Mouse (Mus musculus) layer of hippocampus, postnatal 10 days (tissue): ENCODE results near the gene Slc4a4. TPM values are rescaled to one million over a fixed set of nuclear protein-coding genes. Genes with fewer than 3 reads are reported as not detected.
"Not testable (repeated sequence)": the region's sequence is repeated elsewhere in the genome, so short reads cannot be mapped to it uniquely, and the experiment has no call there.

Experiments
- DNase-seq, 2 experiments: peaks; one replicate each; pipeline ENCODE4 v3.0.0; 2021; ENCODE audit warnings: low spot score in 2 of 2
- total RNA-seq, 2 experiments: library from RNA; stranded (reverse); gene quantifications; 2 replicates each; pipeline ENCODE4 v1.2.3; 2021

Gene Slc4a4
- total RNA-seq, 2 experiments from 2014 or later = 123 to 128 TPM

DNA sequence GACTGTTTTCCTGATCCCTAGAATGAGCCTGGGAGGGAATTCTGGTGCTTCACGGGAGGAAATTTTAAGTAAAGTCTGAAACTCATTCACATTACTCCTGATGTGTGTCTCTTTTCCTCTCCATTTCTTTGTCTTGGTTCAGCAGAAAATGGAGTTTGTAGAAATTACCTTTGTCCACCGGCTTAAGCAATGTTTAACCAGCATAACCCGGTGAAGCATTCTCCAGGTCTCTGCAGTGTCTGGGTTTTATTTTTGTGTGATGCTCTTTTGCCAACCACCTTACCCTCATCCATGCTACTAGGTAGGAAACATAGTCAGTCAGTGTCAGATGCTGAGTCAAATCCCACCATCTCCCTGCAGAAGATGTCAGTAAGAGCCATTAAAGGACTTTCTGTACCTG lies 183.4 kb downstream of the Slc4a4 start:
- DNase-seq = no peak

DNA sequence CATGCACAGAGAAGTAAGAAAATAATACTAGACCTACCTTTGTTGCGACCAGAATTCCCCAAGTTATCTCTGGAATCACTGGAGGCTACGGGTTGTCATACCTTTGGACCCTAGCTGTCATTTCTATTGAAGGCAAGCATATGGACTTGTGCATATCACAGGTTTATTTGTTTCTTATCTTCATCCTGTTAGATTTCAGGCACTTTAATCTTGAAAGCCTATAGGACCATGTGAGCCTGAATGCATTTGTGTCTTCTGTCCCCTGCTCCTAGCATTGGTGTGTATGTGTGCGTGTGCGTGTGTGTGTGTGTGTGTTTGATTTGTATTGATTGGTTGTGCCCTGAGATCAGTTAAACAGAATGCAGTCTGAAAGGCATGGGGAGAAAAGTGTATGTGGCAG lies 185.3 kb downstream of the Slc4a4 start:
- no peak for DNase-seq

DNA sequence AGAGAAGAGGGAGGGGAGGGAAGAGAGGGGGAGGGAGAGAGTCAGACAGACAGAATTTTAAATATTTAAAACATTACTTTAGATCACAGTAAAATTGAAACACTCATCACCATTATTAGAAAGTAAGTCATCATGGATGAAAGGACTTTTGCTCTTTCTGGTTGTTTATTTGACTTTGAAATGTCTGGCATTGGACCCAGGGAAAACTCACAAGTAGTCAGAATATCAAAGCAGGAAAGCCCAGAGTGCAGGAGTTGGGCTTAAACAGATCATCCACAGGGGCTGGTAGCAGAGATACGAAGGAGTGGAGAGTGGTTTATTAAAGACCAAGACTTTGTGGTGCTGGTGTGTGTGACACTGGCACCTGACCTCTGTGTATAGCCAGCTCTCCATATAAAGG lies 191.1 kb downstream of the Slc4a4 start:
- DNase-seq = no peak

DNA sequence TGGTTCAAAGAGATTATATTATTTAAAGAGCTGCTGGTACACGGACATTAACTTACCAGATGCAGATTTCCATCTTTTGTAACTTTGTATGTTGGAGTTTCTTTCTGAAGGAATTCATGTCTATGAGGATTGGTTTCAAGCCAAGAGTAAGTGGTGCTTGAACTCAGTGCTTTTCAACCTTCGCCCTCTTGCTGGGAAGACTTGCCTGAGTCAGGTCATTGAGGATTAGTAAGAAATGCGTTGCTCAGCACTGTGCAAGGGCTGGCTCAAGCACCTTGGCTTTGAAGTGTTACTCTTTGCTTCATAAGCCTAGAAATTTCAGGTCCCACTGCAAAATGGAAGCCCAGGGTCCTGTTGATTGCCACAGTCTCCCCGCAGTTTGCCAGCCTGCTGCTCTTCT lies 196.9 kb downstream of the Slc4a4 start:
- DNase-seq = no peak

DNA sequence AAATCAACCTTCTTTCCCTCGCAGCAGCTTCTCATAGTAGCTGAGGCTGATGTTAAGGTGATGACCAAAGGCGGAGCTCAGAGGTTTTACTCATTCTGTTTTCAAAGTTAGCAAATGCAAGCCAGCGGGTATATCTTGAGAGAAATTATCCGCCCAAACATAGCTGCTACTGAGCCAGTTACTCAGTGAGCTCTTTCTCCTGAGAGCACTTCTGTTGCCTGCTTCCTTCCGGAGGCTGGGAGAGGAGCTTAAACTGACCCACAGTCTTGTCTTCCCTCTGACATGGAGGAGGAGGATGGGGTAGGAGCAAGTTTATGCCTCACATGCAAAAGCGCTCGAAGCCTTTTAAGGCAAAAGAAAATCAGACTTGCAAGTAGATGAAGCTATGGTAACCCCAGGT lies 201.3 kb downstream of the Slc4a4 start:
- peak in 1 of 2 experiments; percentile 17 for DNase-seq

DNA sequence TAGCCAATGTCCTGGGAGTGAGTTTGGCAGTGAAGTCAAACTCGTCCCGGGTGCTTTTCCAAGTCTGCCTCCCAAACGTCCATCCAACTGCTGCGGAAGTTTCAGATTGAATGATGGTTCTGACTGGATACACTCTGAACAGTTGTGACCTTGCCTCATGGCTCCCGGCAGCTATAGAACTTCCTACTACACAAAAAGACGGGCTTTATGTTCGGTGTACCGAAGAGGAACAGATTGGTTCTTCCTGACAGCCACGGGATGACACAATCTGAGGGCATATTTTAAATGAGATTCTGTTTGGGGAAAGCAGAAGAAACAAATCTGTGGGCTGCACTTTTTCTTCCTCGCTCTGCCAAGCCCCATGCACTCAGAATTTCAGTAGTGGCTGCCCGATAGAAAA lies 201.8 kb downstream of the Slc4a4 start:
- DNase-seq = peak; percentile 41 to 53

DNA sequence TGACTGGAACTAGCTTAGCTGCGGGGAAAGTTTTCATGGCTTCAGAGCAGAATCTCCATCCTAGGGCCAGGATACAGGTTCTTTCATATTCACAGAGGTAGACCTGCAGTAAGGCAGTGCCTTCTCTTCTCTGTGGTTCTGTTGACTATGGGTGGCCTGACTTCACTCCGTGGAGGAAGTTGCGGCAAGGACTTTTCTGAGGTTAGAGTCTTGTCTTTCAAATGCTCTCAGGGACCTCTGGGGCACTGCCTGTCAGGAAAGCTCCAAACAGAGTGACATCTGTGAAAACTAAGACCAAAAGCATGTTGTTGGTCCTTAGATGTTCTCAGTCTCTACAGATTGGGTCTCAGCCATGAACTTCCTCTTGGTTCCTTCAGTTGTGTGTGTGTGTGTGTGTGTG lies 203.5 kb downstream of the Slc4a4 start:
- DNase-seq = no peak

DNA sequence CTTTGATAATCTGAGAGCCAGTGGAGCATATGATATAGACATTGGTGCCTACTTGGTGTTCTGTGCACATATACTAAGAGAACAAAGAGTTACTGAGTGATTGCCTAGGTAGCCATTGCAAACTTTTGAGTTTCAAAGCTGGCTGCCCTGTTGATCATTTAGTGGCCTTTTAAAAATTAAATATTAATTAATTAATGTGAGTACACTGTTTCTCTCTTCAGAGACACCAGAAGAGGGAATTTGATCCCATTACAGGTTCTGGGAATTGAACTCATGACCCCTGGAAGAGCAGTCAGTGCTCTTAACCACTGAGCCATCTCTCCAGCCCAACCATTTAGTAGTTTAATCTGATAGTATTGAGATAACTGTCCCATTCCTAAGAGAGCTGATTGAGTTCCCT lies 209.8 kb downstream of the Slc4a4 start:
- DNase-seq = no peak

DNA sequence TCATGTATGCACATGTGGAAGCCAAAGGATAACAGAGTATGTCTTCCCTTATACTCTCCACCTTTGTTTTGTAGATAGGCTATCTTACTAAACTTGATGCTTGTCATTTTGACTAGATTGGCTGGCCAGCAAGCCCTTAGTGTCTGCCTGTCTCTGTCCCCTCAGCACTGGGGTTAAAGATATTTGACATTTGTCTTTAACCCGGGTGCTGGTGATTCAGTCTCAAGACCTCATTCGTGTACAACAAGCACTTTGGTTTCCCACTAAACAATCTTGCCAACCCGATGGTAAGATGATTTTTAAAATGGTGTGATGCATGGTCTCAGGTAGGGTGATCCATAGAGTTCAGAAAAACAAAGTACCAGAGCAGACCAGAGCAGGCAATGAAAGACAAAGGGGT lies 210.7 kb downstream of the Slc4a4 start:
- no peak for DNase-seq

DNA sequence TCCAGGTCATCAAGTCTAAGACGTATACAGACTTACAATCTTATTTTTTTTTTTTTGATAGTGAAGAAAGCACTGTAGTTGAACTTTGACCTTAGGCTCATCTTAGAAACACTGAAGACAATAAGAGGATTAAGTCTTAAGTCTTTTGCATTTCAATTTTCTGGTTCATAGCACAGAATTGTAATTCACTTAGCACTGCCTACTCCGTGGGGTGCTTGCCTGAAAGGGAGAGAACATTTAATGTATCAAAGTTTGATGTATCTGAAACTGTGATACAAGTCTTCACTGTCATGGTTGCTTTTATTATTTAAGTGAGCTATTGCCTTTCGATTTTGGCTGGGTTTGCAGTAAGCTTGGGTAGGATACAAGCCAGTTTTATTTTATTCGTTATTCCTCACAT lies 211.5 kb downstream of the Slc4a4 start:
- no peak for DNase-seq

DNA sequence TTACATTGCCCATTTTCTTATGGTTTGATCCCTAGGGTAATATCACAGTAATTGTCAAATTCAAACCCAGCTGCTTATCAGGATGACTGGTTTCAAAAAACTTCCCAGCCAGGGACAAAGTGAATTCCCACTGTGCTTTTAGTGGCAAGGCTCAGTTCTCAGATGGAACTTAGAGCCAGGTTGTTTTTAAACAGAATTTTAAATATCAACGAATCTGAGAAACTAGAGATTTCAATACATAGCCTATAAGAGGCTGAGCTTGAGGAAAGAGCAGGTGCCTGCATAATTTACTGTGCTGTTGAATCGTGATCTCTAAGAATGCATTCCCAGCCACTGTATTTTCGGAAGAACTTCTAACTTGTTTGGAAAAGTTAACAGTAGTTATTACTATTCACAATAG lies 213.3 kb downstream of the Slc4a4 start:
- DNase-seq = no peak

DNA sequence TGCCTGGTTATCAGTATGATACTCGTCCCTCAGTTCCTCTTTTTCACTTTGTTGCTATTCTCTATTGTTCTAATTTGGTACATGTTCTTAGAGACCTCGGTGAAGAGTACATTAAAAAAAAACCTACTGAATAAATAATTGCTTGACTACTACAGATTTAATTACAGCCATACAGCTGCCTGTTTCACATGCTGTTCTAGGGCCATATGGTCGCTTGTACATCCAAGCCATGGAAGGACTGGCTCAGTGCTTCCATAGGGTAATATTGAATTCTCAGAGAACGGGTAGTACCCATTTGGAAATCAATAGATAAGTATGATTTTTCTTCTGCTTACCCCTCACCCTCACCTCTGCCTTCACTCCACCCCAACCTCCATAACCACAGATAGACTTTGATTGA lies 215.9 kb downstream of the Slc4a4 start:
- no peak for DNase-seq

DNA sequence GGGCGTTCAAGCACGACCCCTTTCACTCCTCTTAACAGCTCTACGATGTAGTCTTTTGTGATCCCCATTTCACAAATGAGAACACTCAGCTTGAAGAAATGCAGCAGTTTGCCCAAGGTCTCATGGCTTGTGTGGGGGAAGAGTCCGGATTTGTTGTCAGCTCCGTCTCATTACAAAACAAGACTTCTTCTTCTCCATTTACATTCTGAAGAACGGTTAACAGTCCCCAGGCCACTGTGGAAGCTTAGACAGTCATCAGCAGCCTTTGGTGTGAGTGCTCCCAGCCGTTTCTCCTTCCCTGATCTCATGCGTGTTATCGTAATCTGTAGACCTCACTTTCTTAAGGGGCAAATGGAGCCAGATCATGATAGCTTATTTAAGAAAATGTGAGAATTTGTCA lies 218.7 kb downstream of the Slc4a4 start:
- peak in 1 of 2 experiments; percentile 4 for DNase-seq

DNA sequence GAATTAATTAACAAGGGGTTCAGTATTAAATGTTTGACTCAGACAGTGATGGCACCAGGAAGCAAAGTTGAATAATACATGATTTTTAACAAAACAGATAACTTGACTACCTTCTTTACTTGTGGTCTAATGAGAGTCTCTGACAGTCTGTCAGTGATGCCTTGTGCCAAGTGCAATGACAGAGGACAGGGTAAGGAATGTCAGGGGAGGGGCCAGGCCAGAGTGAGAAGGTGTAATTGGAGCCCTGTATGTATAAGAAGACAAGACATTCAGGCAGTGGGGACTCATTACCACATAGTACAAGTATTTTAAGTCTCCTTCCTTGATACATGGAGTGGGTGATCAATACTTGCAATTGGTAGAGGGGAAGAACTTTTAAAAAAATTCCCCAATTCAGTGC lies 219.6 kb downstream of the Slc4a4 start:
- no peak for DNase-seq

DNA sequence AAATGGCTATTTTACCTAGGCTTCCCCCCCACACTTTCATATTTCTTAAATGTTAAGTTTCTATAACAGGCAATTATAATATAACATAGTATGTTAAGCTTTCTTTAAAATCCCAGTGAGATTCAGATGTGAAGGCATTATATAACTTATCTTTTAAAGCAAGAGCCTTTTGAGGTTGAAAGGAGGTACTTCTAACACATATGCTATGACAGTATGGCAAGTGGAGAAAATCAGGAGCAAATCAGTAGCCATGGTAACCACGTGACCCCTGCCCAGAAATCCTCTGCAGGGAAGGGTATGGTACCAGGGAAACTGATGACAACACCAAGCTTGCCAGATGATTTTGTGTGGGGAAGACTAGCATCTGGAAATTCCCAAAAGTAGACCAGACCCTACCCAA lies 222.2 kb downstream of the Slc4a4 start:
- no peak for DNase-seq

DNA sequence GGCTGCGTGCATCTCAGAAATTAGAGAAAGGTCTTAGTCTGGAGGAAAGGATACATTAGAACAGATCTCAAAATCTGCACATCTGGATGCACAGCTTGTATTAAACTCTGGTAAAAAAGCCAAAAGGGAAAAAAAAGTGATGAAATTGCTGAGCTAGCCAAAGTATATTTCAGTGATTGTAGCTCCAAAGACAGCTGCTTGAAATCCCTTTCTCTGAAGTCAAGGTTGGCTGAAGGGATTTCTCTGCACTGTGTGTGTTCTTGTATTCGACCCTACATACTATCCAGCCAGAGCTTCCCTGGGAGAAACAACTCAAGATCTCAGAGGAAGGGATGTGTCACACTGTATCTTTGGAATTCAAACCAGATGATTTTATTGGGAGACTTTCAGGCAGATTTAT lies 223.2 kb downstream of the Slc4a4 start:
- no peak for DNase-seq

DNA sequence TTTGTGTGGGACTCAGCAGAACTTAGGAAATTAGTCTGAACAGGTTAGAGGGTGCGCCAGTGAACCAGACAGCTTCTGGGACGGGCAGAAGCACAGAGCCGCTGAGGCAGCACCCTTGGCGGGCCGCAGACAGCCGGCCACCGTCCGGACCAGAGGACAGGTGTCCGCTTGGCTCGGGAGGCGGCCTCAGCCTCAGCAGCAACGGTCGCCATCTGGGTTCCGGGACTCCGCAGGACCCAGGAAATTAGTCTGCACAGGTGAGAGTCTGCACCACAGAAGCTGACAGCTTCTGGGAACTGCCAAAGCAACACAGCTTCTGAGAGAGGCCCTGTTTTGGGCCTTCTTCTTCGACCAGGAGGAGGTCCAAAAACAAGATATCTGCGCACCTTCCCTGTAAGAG lies 225.4 kb downstream of the Slc4a4 start:
- DNase-seq = not testable (repeated sequence)

DNA sequence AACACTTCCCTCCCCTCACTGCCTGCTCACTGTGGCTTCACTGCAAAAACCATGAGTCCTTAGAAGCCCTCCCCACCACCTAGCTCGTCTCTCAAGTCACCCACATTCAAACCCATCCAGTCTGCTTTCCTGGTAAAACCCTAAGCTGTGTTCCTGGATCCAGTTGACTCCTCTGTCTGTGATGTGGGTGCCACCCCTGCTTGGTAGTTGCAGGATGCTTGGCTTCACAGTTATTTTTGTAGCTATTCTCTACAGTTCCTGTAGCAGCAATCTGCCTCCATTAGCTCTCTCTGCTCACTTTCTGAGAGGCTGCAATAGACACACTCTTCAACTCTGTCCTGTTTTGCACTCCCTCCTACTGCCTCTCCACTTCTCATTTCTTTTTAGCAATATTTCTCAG lies 234.3 kb downstream of the Slc4a4 start:
- no peak for DNase-seq

DNA sequence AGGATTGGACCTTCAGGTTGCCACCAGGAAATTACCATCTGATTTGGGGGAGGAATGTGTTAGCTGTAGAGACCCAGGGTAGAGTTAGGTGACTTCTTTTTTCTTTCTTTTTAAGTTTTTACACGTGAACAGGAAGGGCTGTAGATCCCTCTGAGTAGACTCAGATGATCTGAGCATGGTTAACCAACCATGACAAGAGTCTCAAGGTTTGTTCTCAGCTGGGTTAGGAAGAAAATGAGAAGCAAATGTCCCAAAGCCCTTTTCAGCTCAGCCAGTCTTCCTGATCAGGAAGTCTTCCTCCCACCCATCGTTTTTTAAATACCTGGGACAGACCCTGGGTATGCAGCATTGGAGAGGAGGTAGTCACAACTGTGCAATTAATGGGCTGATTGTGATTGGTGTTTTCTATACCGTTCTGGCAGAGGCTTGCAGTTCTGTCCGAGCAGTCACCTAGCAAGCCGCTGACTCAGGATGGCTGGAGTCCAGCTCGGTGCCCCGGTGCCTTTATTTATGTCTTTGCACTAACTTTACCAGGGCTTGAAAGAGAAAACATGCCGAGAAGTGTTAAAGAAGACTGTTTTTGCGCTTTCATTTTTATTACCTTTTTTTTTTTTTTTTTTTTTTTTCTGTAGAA lies 236.8 kb downstream of the Slc4a4 start:
- no peak for DNase-seq

DNA sequence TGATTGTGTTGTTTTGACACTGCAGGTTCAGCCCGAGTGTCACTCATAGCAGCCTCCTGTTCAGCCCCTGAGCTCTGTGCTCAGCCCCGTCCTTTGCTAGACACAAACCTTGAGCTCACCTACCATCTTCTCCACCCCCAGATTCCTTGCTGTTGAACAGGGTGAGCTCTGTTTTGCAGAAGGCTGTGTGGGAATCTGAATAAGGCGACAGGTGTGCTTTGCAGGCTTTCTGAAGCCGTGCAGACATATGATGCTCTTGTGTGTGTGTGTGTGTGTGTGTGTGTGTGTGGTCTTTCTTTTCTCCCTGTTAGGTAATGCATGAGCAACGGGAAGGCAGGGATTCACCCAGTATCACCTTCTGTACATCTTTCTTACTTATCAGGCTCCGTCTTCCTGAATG lies 241.6 kb downstream of the Slc4a4 start:
- no peak for DNase-seq

DNA sequence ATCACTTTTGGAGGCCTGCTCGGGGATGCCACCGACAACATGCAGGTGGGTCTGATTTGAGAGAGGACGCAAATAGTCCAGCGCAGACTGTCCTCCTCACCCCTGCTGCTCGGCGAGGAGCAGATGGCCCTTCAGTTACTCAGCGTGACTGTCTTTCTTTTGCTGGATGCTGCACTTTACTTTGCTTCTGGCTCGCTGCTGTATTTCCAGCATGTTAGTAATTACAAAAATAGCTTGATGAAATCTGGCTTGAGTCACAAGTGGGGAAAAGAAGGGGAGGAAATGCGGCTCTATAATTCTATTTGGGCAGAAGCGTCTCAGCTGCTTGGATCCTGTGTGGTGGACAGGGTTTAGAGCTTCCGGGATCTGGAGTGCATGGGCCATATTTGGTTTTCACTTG lies 249.2 kb downstream of the Slc4a4 start:
- DNase-seq = peak; percentile 20 to 35

DNA sequence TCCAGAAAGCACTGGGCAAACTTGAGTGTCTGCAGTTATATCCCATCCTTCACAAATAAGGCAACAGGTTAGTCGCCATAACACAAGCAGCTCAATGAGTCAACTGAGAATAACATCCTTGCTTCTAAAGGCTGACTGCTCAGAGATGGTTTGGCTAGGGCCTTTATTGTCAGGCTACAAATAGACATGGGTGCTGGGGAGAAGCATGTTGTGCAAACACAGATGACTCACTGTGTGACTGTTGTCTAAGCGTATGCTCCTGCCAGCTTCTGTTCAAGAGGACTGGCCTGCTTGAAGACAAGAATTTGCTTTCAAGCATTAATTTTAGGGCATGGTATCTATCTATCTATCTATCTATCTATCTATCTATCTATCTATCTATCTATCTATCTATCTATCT lies 253.5 kb downstream of the Slc4a4 start:
- no peak for DNase-seq

DNA sequence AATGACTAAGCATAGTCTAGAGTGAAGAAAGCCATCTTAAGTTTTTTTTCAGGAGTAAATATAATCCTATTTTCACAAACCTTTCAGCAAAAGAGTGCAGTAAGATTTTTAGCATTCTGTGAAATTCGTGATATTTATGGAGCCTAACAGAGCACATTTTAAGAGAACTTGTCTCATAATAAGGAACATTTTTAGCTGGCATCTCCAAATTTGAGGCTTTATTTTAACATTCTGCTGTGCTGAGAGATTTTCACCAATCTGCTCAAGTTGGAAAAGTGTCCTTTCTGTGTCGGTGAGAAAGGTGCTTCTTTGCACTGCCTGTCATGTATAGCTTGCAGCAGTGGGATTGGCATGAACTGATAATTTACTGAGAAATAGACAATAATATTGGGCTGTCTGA lies 255.1 kb downstream of the Slc4a4 start:
- DNase-seq = no peak

DNA sequence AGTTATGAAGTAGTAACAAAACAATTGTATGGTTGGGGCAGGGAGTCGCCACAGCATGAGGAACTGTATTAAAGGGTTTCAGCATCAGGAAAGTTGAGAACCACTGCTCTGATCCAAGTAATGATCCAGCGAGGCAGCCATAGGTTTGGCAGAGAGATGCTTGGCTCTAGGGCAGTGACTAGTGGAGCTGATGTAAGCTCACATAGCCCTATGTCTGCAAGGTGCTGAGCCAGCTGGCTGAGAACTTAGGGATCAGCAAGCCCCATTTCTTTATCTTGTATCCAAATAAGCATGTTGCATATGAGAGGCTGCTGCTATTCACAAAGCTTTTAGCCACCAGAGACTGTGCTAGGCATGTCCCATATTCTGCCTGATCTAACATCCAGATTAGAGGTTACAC lies 259.7 kb downstream of the Slc4a4 start:
- DNase-seq = no peak
